Mouse (Mus musculus) MEL (cell line): ENCODE data around the gene Cmklr1.

Experiments
- ELF1 ChIP-seq: IDR thresholded peaks from 2 replicates; pipeline ENCODE4 v1.6.1; 2014; ENCODE audit warnings: low read depth, mild to moderate bottlenecking, inconsistent platforms, low read length, improper control_type of control experiment, moderate library complexity
- MAZ ChIP-seq: IDR thresholded peaks from 2 replicates; pipeline ENCODE4 v1.6.1; 2012; ENCODE audit warnings: low read depth, mild to moderate bottlenecking, inconsistent platforms, low read length, improper control_type of control experiment
- POLR2A ChIP-seq, 2 experiments: IDR thresholded peaks; 2 replicates each; pipeline ENCODE4 v1.6.1; 2011 to 2012; ENCODE audit warnings: low read length in 2 of 2, mild to moderate bottlenecking in 2 of 2, control low read depth in 1 of 2, improper control_type of control experiment in 1 of 2, low read depth in 1 of 2, moderate library complexity in 1 of 2; ENCODE audit not compliant: control insufficient read depth in 1 of 2, insufficient read depth in 1 of 2, poor library complexity in 1 of 2
- RAD21 ChIP-seq: IDR thresholded peaks from 2 replicates; pipeline ENCODE4 v1.6.1; 2011; ENCODE audit warnings: mild to moderate bottlenecking, low read depth, low read length, improper control_type of control experiment
- SIN3A ChIP-seq: IDR thresholded peaks from 2 replicates; pipeline ENCODE4 v1.6.1; 2012; ENCODE audit warnings: low read length, improper control_type of control experiment, inconsistent platforms
- TBP ChIP-seq: IDR thresholded peaks from 2 replicates; pipeline ENCODE4 v1.8.0; 2011; ENCODE audit warnings: low read depth, low read length, improper control_type of control experiment
- UBTF ChIP-seq: IDR thresholded peaks from 2 replicates; pipeline ENCODE4 v1.6.1; 2012; ENCODE audit warnings: low read depth, mild to moderate bottlenecking, inconsistent platforms, low read length, improper control_type of control experiment, moderate library complexity, borderline replicate concordance; ENCODE audit not compliant: insufficient read depth
- ZC3H11A ChIP-seq: IDR thresholded peaks from 2 replicates; pipeline ENCODE4 v1.6.1; 2012; ENCODE audit warnings: low read depth, mild to moderate bottlenecking, inconsistent platforms, low read length, improper control_type of control experiment

DNA sequence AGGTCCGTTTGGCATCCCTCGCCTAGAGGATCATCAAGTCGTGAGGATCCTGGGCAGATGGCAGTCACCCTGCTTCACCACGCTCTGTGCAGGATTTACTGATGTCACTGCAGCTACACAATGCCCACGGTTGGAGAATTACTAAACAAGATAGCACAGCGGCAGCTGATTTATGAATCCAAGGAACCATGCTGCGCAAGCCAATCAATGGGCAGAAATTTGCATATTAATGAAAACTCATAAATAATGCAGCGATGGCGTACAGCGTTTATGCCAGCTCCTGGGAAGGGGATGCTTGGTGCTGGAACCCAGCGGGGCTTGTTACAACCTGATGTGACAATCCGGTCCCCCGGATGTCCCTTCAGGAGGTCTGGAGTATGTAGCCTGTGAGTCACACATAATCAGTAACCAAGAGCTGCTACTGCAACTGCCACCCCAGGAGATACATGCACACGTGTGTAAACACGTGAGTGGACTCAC, 39.9 kb upstream of the Cmklr1 start:
- TF ChIP-seq TBP (no peak), SIN3A (no peak), UBTF (no peak), MAZ (no peak), ELF1 (no peak), POLR2A (IDR thresholded peaks at IDR 0.05; ENCODE audit: control insufficient read depth in 1 of 2, insufficient read depth in 1 of 2, low read depth in 1 of 2, low read length in 2 of 2, poor library complexity in 1 of 2) (no peak), ZC3H11A (no peak), RAD21 (no peak)
